Mouse (Mus musculus) kidney, postnatal 25 days (tissue): ENCODE measurements around the gene Wbp1.

Experiments used
- DNase-seq, 2 experiments: peaks; one replicate each; pipeline ENCODE4 v3.0.0; 2021; ENCODE audit warnings: mixed read lengths in 2 of 2

Gene Wbp1

GRCm38 (mm10) chr6:83116373-83117164 is 4.8 kb downstream of the Wbp1 start:
- DNase-seq, result no peak

GRCm38 (mm10) chr6:83115682-83116372 is 5.5 kb downstream of the Wbp1 start:
- DNase-seq, result no peak

GRCm38 (mm10) chr6:83115011-83115671 is 6.2 kb downstream of the Wbp1 start, which contains the start of gene Mogs:
Gene Mogs (plus strand): TSS chr6:83115496.
- peak; percentile 96 to 97 for DNase-seq

- DNase-seq, result no peak
Observed at GRCm38 (mm10) chr6:83111510-83112136, 9.7 kb downstream of the Wbp1 start.

- DNase-seq, result peak; percentile 84 to 90
Observed at GRCm38 (mm10) chr6:83108762-83109668, 12.3 kb downstream of the Wbp1 start, which contains the start of gene Mrpl53. Gene Mrpl53 (plus strand): TSS chr6:83109040.

- peak; percentile 88 to 89 for DNase-seq
Observed at GRCm38 (mm10) chr6:83107566-83108400, 13.6 kb downstream of the Wbp1 start.

- DNase-seq, result no peak
Observed at GRCm38 (mm10) chr6:83104158-83104557, 17.2 kb downstream of the Wbp1 start.

GRCm38 (mm10) chr6:83103130-83103650 is 18.2 kb downstream of the Wbp1 start:
- no peak for DNase-seq

GRCm38 (mm10) chr6:83101688-83102556 is 19.4 kb downstream of the Wbp1 start:
- peak; percentile 67 to 83 for DNase-seq

GRCm38 (mm10) chr6:83101316-83101687 is 20.1 kb downstream of the Wbp1 start, which contains the start of the genes Ccdc142 and Gm42688:
Gene Ccdc142 (plus strand): TSS chr6:83101601.
Gene Gm42688 (plus strand): TSS chr6:83101617.
- peak; percentile 94 to 96 for DNase-seq

- DNase-seq, result peak in 1 of 2 experiments; percentile 68
Observed at GRCm38 (mm10) chr6:83098411-83098810, 22.9 kb downstream of the Wbp1 start.

- no peak for DNase-seq
Observed at GRCm38 (mm10) chr6:83095968-83096367, 25.4 kb downstream of the Wbp1 start.

- DNase-seq, result peak; percentile 51 to 65
Observed at GRCm38 (mm10) chr6:83092416-83093127, 28.8 kb downstream of the Wbp1 start.

- no peak for DNase-seq
Observed at GRCm38 (mm10) chr6:83087926-83088260, 33.5 kb downstream of the Wbp1 start.

GRCm38 (mm10) chr6:83087205-83087925 is 34.0 kb downstream of the Wbp1 start:
- DNase-seq, result peak; percentile 51 to 69

- no peak for DNase-seq
Observed at GRCm38 (mm10) chr6:83086121-83087035, 35.0 kb downstream of the Wbp1 start, which contains the start of gene Lbx2. Gene Lbx2 (plus strand): TSS chr6:83086367.

GRCm38 (mm10) chr6:83084477-83084876 is 36.9 kb downstream of the Wbp1 start:
- DNase-seq, result peak in 1 of 2 experiments; percentile 56
